Mouse (Mus musculus) erythroid progenitor cell, adult 5-6 weeks (primary cell): ENCODE data around the gene Gh. TPM values are rescaled to one million over a fixed set of nuclear protein-coding genes. Genes with fewer than 3 reads are reported as not detected.

Experiments
- total RNA-seq, 2 experiments: library from RNA; stranded (forward) in 1 of 2; stranded (reverse) in 1 of 2; fragments of 150-400 nt in 1 of 2; fragments of 186-747, 209-891 nt in 1 of 2; gene quantifications; 2 replicates each; pipeline versions ENCODE4 v1.2.3 to v1.2.4; 2015 to 2017; ENCODE audit warnings: low replicate concordance in 2 of 2

The Gh gene
- total RNA-seq, 2 experiments from 2014 or later = 2.7 TPM; not detected in 1

Other genes starting within 250 kb of the Gh start
- 5.9 TPM in 1 of 2 replicates, not detected in the other for gene Taco1, start 235.8 kb downstream of the Gh start, total RNA-seq (2015; ENCODE audit: low replicate concordance)
- 4.1 and 6.8 TPM in 2 replicates for gene Taco1, start 235.8 kb downstream of the Gh start, total RNA-seq (2017; ENCODE audit: low replicate concordance)
- gene Map3k3, start 217.3 kb downstream of the Gh start, total RNA-seq (2015; ENCODE audit: low replicate concordance) = 9.6 and 11.5 TPM in 2 replicates
- 5.7 and 6.2 TPM in 2 replicates for gene Map3k3, start 217.3 kb downstream of the Gh start, total RNA-seq (2017; ENCODE audit: low replicate concordance)
- gene Gm10840, start 141.0 kb downstream of the Gh start, total RNA-seq (2015; ENCODE audit: low replicate concordance) = not detected in 2 replicates
- not detected in 2 replicates for gene Gm10840, start 141.0 kb downstream of the Gh start, total RNA-seq (2017; ENCODE audit: low replicate concordance)
- gene Limd2, start 141.0 kb downstream of the Gh start, total RNA-seq (2015; ENCODE audit: low replicate concordance) = 35.7 and 49.0 TPM in 2 replicates
- gene Limd2, start 141.0 kb downstream of the Gh start, total RNA-seq (2017; ENCODE audit: low replicate concordance) = 4.8 and 8.7 TPM in 2 replicates
- gene Strada, start 99.7 kb downstream of the Gh start, total RNA-seq (2015; ENCODE audit: low replicate concordance) = 14.1 and 16.3 TPM in 2 replicates
- 6.4 and 12.3 TPM in 2 replicates for gene Strada, start 99.7 kb downstream of the Gh start, total RNA-seq (2017; ENCODE audit: low replicate concordance)
- gene Ccdc47, start 85.5 kb downstream of the Gh start, total RNA-seq (2015; ENCODE audit: low replicate concordance) = 24.1 and 54.9 TPM in 2 replicates
- 122 and 130 TPM in 2 replicates for gene Ccdc47, start 85.5 kb downstream of the Gh start, total RNA-seq (2017; ENCODE audit: low replicate concordance)
- 28.9 and 47.6 TPM in 2 replicates for gene Ddx42, start 84.9 kb downstream of the Gh start, total RNA-seq (2015; ENCODE audit: low replicate concordance)
- gene Ddx42, start 84.9 kb downstream of the Gh start, total RNA-seq (2017; ENCODE audit: low replicate concordance) = 60.4 and 91.1 TPM in 2 replicates
- 6.5 and 13.8 TPM in 2 replicates for gene Ftsj3, start 45.8 kb downstream of the Gh start, total RNA-seq (2015; ENCODE audit: low replicate concordance)
- 19.1 and 20.7 TPM in 2 replicates for gene Ftsj3, start 45.8 kb downstream of the Gh start, total RNA-seq (2017; ENCODE audit: low replicate concordance)
- gene Psmc5, start 45.7 kb downstream of the Gh start, total RNA-seq (2015; ENCODE audit: low replicate concordance) = 41.5 and 42.5 TPM in 2 replicates
- 33.4 and 66.2 TPM in 2 replicates for gene Psmc5, start 45.7 kb downstream of the Gh start, total RNA-seq (2017; ENCODE audit: low replicate concordance)
- 36.0 and 49.0 TPM in 2 replicates for gene Smarcd2, start 28.9 kb downstream of the Gh start, total RNA-seq (2015; ENCODE audit: low replicate concordance)
- 119 and 162 TPM in 2 replicates for gene Smarcd2, start 28.9 kb downstream of the Gh start, total RNA-seq (2017; ENCODE audit: low replicate concordance)
- not detected in 2 replicates for gene Tcam1, start 25.2 kb downstream of the Gh start, total RNA-seq (2015; ENCODE audit: low replicate concordance)
- gene Tcam1, start 25.2 kb downstream of the Gh start, total RNA-seq (2017; ENCODE audit: low replicate concordance) = not detected in 2 replicates
- 110 and 129 TPM in 2 replicates for gene Cd79b, start 12.9 kb upstream of the Gh start, total RNA-seq (2015; ENCODE audit: low replicate concordance)
- 29.3 and 46.0 TPM in 2 replicates for gene Cd79b, start 12.9 kb upstream of the Gh start, total RNA-seq (2017; ENCODE audit: low replicate concordance)
- gene Scn4a, start 51.4 kb upstream of the Gh start, total RNA-seq (2015; ENCODE audit: low replicate concordance) = 0.84 TPM in 1 of 2 replicates, not detected in the other
- gene Scn4a, start 51.4 kb upstream of the Gh start, total RNA-seq (2017; ENCODE audit: low replicate concordance) = 0.39 TPM in 1 of 2 replicates, not detected in the other
- not detected in 2 replicates for gene Prr29, start 63.6 kb upstream of the Gh start, total RNA-seq (2015; ENCODE audit: low replicate concordance)
- not detected in 2 replicates for gene Prr29, start 63.6 kb upstream of the Gh start, total RNA-seq (2017; ENCODE audit: low replicate concordance)
- gene Icam2, start 86.2 kb upstream of the Gh start, total RNA-seq (2015; ENCODE audit: low replicate concordance) = 23.9 TPM in 1 of 2 replicates, not detected in the other
- 9.5 and 15.1 TPM in 2 replicates for gene Icam2, start 86.2 kb upstream of the Gh start, total RNA-seq (2017; ENCODE audit: low replicate concordance)
- gene Ern1, start 186.0 kb upstream of the Gh start, total RNA-seq (2015; ENCODE audit: low replicate concordance) = 8.8 and 11.9 TPM in 2 replicates
- gene Ern1, start 186.0 kb upstream of the Gh start, total RNA-seq (2017; ENCODE audit: low replicate concordance) = 5.9 and 6.7 TPM in 2 replicates